Mouse (Mus musculus) lung, postnatal 0 days (tissue): ENCODE results near the gene Dok7. TPM values are rescaled to one million over a fixed set of nuclear protein-coding genes. Genes with fewer than 3 reads are reported as not detected.
A peak's percentile ranks its signal among the peaks of the same experiment; 100 is the strongest.

Experiments
- ATAC-seq: fragments of 200-750 bp; cut with Nextera tagmentation; 2 replicates; pipeline ENCODE4 v1.8.0; 2017; ENCODE audit warnings: moderate library complexity
- DNase-seq: peaks from one replicate; pipeline ENCODE4 v3.0.0-alpha.2; 2016; ENCODE audit warnings: low spot score
- H3K27ac ChIP-seq: fragments of 300-500 bp; sonication (generic); 2 replicates; pipeline ENCODE4 v1.5.1; 2014; ENCODE audit warnings: antibody characterized with exemption, mild to moderate bottlenecking, low read length, mixed read lengths
- H3K27me3 ChIP-seq: fragments of 300-500 bp; sonication (generic); replicated peaks from 2 replicates; pipeline ENCODE4 v1.6.1; 2014; ENCODE audit warnings: low read length, mixed read lengths; ENCODE audit not compliant: insufficient read depth
- H3K36me3 ChIP-seq: fragments of 300-500 bp; sonication (generic); 2 replicates; pipeline ENCODE4 v1.6.1; 2014; ENCODE audit warnings: low read length, mixed read lengths; ENCODE audit not compliant: insufficient read depth
- H3K4me1 ChIP-seq: fragments of 300-500 bp; sonication (generic); 2 replicates; pipeline ENCODE4 v1.6.1; 2014; ENCODE audit warnings: antibody characterized with exemption, low read depth, low read length, mixed read lengths; ENCODE audit not compliant: insufficient read depth
- H3K4me2 ChIP-seq: fragments of 300-500 bp; sonication (generic); replicated peaks from 2 replicates; pipeline ENCODE4 v1.6.1; 2014; ENCODE audit warnings: low read depth, mild to moderate bottlenecking, low read length, moderate library complexity, mixed read lengths
- H3K4me3 ChIP-seq: fragments of 300-500 bp; sonication (generic); 2 replicates; pipeline ENCODE4 v1.5.1; 2014; ENCODE audit warnings: low read depth, low read length
- H3K9ac ChIP-seq: fragments of 300-500 bp; sonication (generic); replicated peaks from 2 replicates; pipeline ENCODE4 v1.6.1; 2014; ENCODE audit warnings: low read depth, mild to moderate bottlenecking
- H3K9me3 ChIP-seq: fragments of 300-500 bp; sonication (generic); 2 replicates; pipeline ENCODE4 v1.6.1; 2016; ENCODE audit warnings: low read length, mixed read lengths
- CTCF ChIP-seq: IDR thresholded peaks from 2 replicates; pipeline ENCODE4 v1.5.1; 2016; ENCODE audit warnings: antibody characterized with exemption, mild to moderate bottlenecking
- EP300 ChIP-seq: IDR thresholded peaks from 2 replicates; pipeline ENCODE4 v1.6.1; 2016; ENCODE audit warnings: antibody characterized with exemption, mild to moderate bottlenecking, control low read depth
- WGBS: fragments of 180-500 bp; shearing (Covaris S2); extraction: QIAGEN DNeasy Blood & Tissue Kit; methylation state at CpG from one replicate; pipeline ENCODE4 v1.1.7; 2014; 5-methylcytosine and 5-hydroxymethylcytosine counted together
- polyA plus RNA-seq: library from polyadenylated mRNA; unstranded; fragments of >200 nt; fragmentation: Nextera tagmentation; extraction: Ambion mirVana; gene quantifications from 2 replicates; pipeline ENCODE4 v1.2.1, GENCODE M21; 2015

Gene Dok7
- 0.56 and 0.67 TPM in 2 replicates for polyA plus RNA-seq

- Histone ChIP-seq H3K27ac (no peak within 1 kb of the TSS), H3K4me2 (peak within 1 kb of the TSS; percentile 98), H3K9me3 (no peaks in the 10 kb centered on the region), H3K4me1 (peaks cover 4% of the 10 kb centered on the region; the same call in 1 of the 2 replicates), H3K9ac (peak within 1 kb of the TSS; percentile 29; the same call in 1 of the 2 replicates), H3K27me3 (peaks cover 10% of the 10 kb centered on the region; the same call in 1 of the 2 replicates), H3K4me3 (peak within 1 kb of the TSS; percentile 54), H3K36me3 (no peaks in the 10 kb centered on the region)
- TF ChIP-seq CTCF (peak; percentile 48), EP300 (no peak)
- ATAC-seq (peak; percentile 72), DNase-seq (peak; percentile 55)
- WGBS = under 1% methylated on average over 47 of the region's 74 CpGs
Observed at GRCm38 (mm10) chr5:35056604-35057432, at the start of gene Dok7. Dok7 (plus strand) TSS chr5:35056766.

GRCm38 (mm10) chr5:35009163-35009562 is 47.4 kb upstream of the Dok7 start:
- H3K36me3 ChIP-seq = no peaks in the 10 kb centered on the region; the same call in 1 of the 2 replicates
- no peak overlapping the region for H3K4me2 ChIP-seq
- no peak overlapping the region for H3K4me3 ChIP-seq
- ATAC-seq = no peak
- no peaks in the 10 kb centered on the region for H3K9me3 ChIP-seq
- DNase-seq = no peak
- WGBS = 88% methylated on average over 4 of the region's 4 CpGs
- no peak overlapping the region for H3K9ac ChIP-seq
- no peaks in the 10 kb centered on the region for H3K4me1 ChIP-seq
- no peaks in the 10 kb centered on the region for H3K27me3 ChIP-seq
- H3K27ac ChIP-seq = no peak overlapping the region
- TF ChIP-seq CTCF = no peak
- TF ChIP-seq EP300 = no peak

- DNase-seq (no peak), ATAC-seq (no peak)
- Histone ChIP-seq H3K36me3 (no peaks in the 10 kb centered on the region; the same call in 1 of the 2 replicates), H3K4me2 (no peak overlapping the region), H3K9ac (no peak overlapping the region), H3K4me3 (no peak overlapping the region), H3K9me3 (no peaks in the 10 kb centered on the region), H3K4me1 (no peaks in the 10 kb centered on the region), H3K27me3 (no peaks in the 10 kb centered on the region), H3K27ac (no peak overlapping the region)
- 51% methylated on average over 5 of the region's 5 CpGs for WGBS
- TF ChIP-seq EP300 = no peak
Observed at GRCm38 (mm10) chr5:35010656-35011055, 45.9 kb upstream of the Dok7 start.

GRCm38 (mm10) chr5:35011156-35011923 is 45.2 kb upstream of the Dok7 start:
- no peak for DNase-seq
- WGBS = 92% methylated on average over 6 of the region's 6 CpGs
- no peaks in the 10 kb centered on the region; the same call in 1 of the 2 replicates for H3K36me3 ChIP-seq
- H3K4me2 ChIP-seq = no peak overlapping the region
- no peaks in the 10 kb centered on the region for H3K9me3 ChIP-seq
- no peak overlapping the region for H3K4me3 ChIP-seq
- H3K4me1 ChIP-seq = no peaks in the 10 kb centered on the region
- TF ChIP-seq EP300 = no peak
- no peak for TF ChIP-seq CTCF
- no peak overlapping the region for H3K9ac ChIP-seq
- ATAC-seq = no peak
- H3K27ac ChIP-seq = no peak overlapping the region
- H3K27me3 ChIP-seq = no peaks in the 10 kb centered on the region

GRCm38 (mm10) chr5:35014036-35014435 is 42.5 kb upstream of the Dok7 start:
- 83% methylated on average over 6 of the region's 6 CpGs for WGBS
- H3K4me1 ChIP-seq = no peaks in the 10 kb centered on the region
- TF ChIP-seq CTCF (no peak), EP300 (no peak)
- no peaks in the 10 kb centered on the region for H3K36me3 ChIP-seq
- ATAC-seq (no peak), DNase-seq (no peak)
- no peak overlapping the region for H3K9ac ChIP-seq
- no peak overlapping the region for H3K4me2 ChIP-seq
- H3K27ac ChIP-seq = no peak overlapping the region
- no peak overlapping the region for H3K4me3 ChIP-seq
- no peaks in the 10 kb centered on the region for H3K9me3 ChIP-seq
- no peaks in the 10 kb centered on the region for H3K27me3 ChIP-seq

GRCm38 (mm10) chr5:35019673-35020300 is 36.8 kb upstream of the Dok7 start:
- ATAC-seq = peak; percentile 46
- WGBS = 49% methylated on average over 9 of the region's 9 CpGs
- peak overlapping the region; percentile 87; the same call in 1 of the 2 replicates for H3K27ac ChIP-seq

More at GRCm38 (mm10) chr5:35019673-35020300, 36.8 kb upstream of the Dok7 start:
- peaks cover 4% of the 10 kb centered on the region; the same call in 1 of the 2 replicates for H3K4me1 ChIP-seq
- no peak for TF ChIP-seq CTCF
- TF ChIP-seq EP300 = no peak
- H3K4me3 ChIP-seq = no peak overlapping the region
- peak; percentile 43 for DNase-seq
- no peaks in the 10 kb centered on the region for H3K9me3 ChIP-seq
- no peak overlapping the region for H3K9ac ChIP-seq
- H3K36me3 ChIP-seq = no peaks in the 10 kb centered on the region
- H3K4me2 ChIP-seq = no peak overlapping the region
- H3K27me3 ChIP-seq = no peaks in the 10 kb centered on the region
